Mouse (Mus musculus) embryonic fibroblast, embryonic 13.5 days (primary cell): Measurements from ENCODE around the gene Pygo1.

ENCODE experiments used
- CTCF ChIP-seq: IDR thresholded peaks from 2 replicates; pipeline ENCODE4 v1.5.1; 2011; ENCODE audit warnings: mild to moderate bottlenecking, control low read depth, low read length, moderate library complexity, borderline replicate concordance; ENCODE audit not compliant: insufficient read depth
- POLR2A ChIP-seq: IDR thresholded peaks from 2 replicates; pipeline ENCODE4 v1.6.1; 2011; ENCODE audit warnings: low read depth, mild to moderate bottlenecking, control low read depth, low read length, moderate library complexity

- TF ChIP-seq CTCF (no peak), POLR2A (no peak)
Measured at GRCm38 (mm10) chr9:72961959-72962358, 36.5 kb downstream of the Pygo1 start.
